Mouse (Mus musculus): Measurements from ENCODE around the gene Cd80.

GRCm38 (mm10) chr16:38456812-38457567 is 1.6 kb downstream of the Cd80 start:
- TF ChIP-seq POLR2A (IDR thresholded peaks at IDR 0.05; ENCODE audit: low read depth, low read length) (no peak), CTCF (IDR thresholded peaks at IDR 0.05; ENCODE audit: extremely low read depth, insufficient read depth, insufficient read length, insufficient replicate concordance) (no peak)

All from spleen, adult 2 months (tissue).